Mouse (Mus musculus): ENCODE measurements at regions not wholly inside any gene's neighbourhood (a gene's known extent, or its start where the extent isn't known, plus 50 kb on each side); places are given as distances from the start of the nearest gene placed in this dataset.

DNA sequence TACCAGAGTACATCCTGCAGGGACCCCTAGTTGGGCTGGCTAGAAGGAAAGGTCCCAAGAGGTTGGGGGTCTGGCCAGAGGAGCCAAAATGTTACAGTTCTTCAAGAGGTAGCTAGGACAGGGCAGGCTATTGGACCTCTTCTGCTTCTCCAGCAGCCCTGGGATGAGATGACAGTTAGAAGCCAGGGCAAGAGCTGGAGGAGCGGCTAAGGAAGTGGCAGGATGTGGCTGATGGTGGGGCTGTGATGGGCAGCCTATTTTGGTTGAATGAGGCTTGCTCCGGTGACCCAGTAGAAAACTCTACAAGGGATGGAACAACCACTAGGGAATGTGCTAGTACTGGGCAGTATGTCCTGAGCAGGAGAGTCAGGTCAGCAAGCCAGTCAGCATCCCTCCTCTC lies 82.8 kb downstream of the Ddx11 start:
- in situ Hi-C loops (cut with MboI, MseI) = loop anchor here (5.0 kb wide), 1 partner anchor 54 kb away; no protein-coding TSS in a partner anchor

DNA sequence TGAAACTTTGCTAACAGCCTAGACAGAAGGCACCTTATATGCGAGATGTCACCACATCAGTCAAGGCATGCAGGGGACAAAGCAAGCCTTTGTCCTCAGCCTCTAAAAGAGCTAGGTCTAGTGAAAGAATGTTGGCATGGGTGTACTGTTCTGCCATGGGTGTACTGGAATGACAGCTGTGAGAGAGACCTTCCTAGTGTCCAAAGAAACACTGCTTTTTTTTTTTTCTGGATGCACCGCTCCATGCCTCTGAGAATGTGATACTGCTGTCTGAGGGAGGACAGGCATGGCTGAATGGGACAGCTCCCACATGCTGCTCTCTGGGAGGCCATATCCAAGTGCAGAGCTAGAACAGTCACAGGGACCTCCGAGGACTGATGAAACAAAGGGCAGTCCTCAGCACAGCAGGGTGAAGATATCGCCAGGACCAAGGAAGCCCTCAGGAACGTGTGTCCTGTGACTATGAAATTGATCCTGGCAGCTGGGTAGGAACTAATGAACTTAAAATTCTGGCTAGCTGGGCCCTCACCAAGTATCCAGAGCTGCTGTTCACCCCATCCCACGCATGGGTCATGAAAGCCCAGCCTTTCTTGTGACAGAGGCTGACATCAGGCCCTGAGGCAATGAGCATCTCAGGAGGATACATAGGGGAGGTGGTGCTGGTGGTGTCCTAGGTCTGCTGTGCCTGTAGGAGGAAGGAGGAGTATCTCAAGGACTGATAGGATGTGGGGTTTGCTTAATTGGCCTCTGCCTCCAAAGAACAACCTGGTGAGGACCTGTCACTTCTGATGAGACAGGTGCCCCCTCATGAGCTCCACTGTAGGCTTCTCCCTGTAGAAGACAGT lies 84.6 kb downstream of the Ddx11 start:
- in situ Hi-C loops (cut with MboI, MseI) = loop anchor here (5.0 kb wide), 1 partner anchor 56 kb away; no protein-coding TSS in a partner anchor

DNA sequence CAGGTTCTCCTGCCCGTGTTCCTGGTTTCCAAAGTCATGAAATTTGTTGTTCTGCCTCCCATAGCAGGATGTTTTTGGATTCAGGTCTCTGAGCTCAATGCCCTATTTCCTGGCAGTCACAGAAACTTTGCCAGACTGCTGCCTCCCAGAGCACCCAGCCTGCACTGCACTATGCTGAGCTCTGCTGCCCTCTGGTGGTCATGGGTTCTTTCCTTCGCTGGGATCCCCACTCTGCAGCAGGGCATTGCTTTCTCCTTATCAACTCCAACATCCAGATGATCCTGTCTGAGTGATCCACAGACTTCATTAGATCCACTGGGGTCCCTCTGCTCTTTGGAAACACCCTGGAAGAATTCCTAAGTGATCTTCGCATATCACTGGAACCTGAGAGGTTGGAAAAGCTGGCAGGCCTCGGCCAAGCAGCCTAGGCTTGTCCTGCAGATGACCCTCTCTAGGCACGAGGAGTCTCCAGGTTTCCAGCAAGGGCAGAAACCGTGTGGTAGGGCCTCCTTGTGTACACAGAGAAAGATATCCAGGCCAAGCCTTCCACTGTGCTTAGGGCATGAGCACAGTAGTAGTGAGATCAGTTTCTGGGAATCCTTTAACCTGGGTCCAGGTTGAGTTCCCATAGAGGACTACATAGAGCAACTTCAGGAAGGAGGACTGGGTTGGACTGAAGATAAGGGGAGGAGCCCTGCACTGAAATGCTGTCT lies 85.6 kb downstream of the Ddx11 start:
- in situ Hi-C loops (cut with MboI, MseI) = loop anchor here (5.0 kb wide), 1 partner anchor 57 kb away; no protein-coding TSS in a partner anchor

DNA sequence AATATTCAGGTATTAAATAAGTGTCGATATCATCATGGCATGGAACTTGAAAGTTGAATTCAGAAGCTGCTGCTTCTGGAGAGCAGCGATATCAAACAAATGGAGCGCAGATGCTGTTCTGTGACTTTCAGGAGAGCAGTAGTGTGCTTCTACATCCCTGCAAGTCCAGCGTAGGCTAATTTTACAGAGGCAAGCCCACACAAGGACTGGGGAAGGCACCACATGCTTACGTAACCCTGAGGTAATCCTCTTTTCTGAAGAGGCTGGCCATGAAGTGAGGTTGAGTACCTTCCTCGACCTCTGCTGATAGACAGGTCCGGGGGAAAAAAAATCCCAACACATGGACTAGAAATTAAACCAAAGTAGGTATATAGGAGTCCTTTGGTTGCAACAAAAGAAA lies 88.2 kb downstream of the Ddx11 start:
- in situ Hi-C loops (cut with MboI, MseI) = loop anchor here (5.0 kb wide), 2 partner anchors 174 to 339 kb away; no protein-coding TSS in a partner anchor

DNA sequence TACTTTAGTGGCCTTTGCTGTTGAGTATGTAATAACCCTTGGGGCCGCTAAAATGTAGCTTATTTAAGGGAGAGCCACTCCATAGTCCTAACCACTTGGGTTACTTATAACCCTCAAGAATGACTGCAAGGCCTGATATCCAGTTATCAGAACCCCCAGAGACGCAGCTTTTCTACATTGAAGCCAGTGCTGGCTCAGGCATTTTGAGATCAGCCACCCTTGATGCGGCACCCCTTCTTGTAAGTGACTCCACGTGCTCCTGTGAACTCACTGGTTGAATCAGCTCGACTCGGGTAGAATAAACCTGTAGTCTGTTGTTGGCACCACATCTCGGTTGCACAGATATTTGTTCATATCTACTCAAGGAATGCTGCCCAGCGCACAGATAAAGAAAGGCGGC lies 89.3 kb downstream of the Ddx11 start:
- in situ Hi-C loops (cut with MboI, MseI) = loop anchor here (5.0 kb wide), 2 partner anchors 175 to 340 kb away; no protein-coding TSS in a partner anchor

DNA sequence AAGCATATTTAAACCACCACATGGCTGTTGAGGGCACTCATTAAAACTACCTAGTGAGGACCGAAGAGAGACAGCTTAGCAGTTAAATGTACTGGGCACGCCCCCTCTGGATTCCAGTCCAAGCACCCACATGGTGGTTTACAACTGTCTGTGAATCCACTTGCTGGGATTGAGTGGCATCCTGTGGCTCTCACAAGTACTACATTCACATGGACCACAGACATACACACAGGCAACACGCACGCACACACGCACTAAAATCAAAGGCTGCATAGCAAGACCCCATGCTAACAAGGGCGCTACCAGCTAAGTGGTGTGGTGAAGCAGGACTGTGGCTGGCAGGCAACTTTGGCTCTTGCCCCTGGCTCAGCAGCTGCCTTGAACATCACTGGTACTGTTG lies 95.0 kb downstream of the Ddx11 start:
- in situ Hi-C loops (cut with MboI, MseI) = no loop called here

DNA sequence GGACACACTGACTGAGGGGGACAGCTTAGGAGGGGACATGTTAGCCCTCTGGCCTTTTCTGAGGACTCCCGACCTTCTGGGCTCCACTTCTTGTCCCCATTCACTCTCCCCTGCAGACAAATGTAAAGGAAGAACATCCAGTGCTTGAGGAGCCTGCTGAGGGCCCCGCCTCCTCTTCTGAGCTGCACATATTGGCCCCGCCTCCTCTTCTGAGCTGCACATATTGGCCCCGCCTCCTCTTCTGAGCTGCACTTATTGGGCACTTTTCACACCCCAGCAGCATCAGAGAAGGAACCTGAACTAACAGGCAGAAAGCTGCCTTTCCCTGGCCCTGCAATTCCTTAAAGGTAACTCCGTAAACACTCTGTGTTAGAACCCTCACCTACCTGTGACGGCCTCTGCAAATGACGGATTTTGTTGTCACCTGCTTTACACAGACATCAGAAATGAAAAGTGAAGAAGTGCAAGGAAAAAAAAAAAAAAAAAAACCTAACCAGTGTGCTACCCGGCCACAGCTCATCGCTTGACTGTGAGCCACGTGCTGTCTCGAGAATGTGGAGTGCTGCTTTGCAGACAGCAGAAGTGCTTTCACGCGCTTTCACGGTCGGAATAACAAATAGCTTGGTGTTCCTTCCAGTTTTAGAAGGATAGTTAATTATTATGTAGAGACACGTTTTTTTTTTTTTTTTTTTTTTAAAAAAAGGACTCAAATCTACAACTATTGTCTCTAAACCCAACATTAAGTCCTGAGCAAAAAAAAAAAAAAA lies 96.5 kb downstream of the Ddx11 start:
- in situ Hi-C loops (cut with MboI, MseI) = no loop called here

DNA sequence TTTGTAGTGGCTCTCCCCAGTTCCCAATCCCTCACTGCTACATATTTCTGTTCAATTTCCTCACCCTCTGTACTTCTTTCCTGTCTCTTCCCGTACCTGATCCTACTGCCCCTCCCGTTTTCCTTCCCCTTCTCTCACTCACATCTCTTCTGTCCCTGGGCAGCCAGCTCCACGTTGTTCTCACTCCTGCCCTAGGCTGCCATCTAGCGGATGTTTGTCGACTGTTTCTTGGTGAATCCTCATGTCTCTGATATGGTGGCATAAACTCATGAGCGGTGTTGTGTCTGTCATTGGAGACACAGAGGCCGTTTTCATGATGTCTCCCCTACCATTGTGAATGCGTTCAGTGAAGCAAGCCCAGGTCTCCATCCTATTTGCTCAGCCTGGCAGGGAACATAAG lies 97.9 kb downstream of the Ddx11 start:
- in situ Hi-C loops (cut with MboI, MseI) = no loop called here

DNA sequence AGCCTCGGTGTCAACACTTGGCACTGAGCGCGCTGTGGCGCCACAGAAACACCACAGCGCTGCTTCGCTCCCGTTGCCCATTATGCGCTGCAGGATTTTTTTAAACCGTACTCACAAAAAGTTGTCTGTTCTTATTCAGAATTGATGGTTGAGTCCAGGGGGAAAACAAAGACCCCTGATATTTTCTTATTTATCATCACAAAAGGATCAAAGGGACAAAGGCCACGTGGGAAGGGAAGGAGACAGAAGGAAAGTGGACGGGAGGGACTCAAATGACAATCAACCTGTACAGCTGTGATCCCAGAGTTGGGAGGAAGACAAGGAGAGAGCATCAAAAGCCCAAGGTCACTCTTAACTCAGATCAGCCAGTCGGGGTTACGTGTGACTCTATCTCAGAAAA lies 100.4 kb downstream of the Ddx11 start:
- in situ Hi-C loops (cut with MboI, MseI) = no loop called here

DNA sequence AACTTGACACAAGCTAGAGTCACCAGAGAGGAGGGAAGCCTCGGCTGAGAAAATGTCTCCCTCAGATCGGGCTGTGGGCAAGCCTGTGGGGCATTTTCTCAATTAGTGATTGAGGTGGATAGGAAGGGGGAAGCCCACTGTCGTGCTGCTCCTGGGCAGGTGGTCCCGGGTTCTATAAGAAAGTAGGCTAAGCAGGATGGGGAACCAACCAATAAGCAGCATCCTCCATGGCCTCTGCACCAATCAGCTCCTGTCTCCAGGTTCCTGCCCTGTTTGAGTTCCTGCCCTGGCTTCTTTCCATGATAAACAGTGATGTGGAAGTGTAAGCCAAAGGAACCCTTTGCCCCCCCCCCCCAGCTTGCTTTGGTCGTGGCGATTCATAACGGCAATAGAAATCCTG lies 100.9 kb downstream of the Ddx11 start:
- in situ Hi-C loops (cut with MboI, MseI) = no loop called here

DNA sequence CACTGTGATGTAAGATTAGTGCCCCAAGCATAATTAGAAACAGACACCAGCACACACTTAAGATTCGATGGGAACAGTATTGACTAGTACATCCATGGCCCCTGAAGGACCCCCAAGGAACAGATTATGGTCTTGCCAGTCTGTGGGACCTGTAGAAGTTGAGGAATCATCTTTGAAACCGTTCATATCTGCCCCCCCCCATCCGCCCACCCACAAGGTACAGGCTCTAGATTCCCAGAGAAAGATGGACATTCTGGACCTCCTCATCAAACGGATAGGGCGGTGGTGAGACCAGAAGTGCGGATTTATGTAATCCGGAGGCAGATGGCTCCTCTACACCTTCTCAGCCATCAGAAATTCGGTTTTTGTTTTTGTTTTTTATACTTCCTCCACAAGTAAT lies 109.1 kb downstream of the Ddx11 start:
- in situ Hi-C loops (cut with MboI, MseI) = loop anchor here (10.0 kb wide), 1 partner anchor 222 kb away; no protein-coding TSS in a partner anchor

DNA sequence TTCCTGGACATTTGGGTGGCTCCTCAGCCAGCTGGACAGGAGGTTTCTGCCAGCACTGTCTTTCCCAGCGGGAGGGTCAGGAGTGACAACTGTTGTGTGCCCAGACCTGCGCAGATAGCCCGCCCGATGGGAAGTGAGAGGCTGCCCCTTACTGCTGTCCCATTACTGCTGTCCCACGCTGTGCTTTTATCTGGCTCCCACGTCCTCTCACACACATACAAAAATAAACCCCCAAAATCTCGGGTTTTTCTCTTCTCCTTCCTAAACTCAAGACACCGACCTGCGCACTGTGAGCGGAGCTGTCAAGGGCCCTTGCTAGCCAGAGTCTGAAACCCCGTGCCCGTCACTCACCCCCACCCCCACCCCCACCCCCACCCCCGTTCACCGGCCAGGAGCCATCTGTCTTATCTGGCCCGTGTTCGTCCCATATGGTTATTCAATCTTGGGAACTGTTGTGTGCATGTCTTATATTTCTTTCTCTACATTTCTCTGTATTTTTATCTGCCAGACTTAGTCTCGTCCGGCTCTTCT lies 109.6 kb downstream of the Ddx11 start:
- in situ Hi-C loops (cut with MboI, MseI) = loop anchor here (10.0 kb wide), 1 partner anchor 222 kb away; no protein-coding TSS in a partner anchor

DNA sequence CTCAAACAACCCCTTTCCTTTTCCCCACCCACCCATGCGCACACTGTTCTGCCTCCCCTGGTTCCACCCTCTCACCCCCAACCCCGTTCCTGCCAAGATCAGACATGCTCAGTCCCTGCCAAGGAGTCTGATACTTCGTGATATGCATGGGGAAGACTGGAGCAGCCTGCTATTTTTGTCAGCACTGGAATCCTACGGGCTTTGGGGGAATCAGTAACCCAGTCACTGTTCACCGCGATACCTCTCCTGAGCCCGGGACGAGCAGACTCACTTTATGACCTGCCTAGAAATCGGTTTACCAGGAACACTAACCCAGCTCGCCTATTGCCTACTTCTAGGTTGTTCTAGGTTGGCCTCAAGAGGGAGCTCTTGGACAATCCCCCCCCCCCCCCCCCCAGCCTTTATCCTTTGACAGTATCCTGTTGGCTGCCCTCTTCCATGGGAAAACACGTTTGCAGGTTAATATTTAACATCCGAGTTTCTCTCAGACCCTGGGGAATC lies 110.2 kb downstream of the Ddx11 start:
- in situ Hi-C loops (cut with MboI, MseI) = loop anchor here (10.0 kb wide), 1 partner anchor 221 kb away; no protein-coding TSS in a partner anchor

DNA sequence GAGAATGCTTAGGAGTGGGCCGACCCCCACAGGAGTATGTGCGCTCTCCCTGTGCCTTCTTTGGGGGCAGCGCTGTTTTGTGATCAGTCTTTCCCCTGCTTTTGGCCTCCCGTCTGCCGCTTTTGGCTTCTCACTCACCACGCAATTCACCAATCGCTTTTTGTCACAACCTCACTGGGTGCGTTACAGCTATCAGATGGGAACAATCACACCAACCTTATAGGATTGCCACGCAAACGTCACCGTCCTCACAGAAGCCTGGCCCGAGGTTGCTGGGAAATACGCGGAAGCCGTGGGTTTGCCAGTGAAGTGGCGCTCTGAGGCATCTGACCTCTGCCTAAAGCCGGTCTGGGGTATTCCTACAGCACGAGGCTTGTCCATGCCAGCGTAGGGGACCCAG lies 111.1 kb downstream of the Ddx11 start:
- in situ Hi-C loops (cut with MboI, MseI) = loop anchor here (10.0 kb wide), 1 partner anchor 220 kb away; no protein-coding TSS in a partner anchor

DNA sequence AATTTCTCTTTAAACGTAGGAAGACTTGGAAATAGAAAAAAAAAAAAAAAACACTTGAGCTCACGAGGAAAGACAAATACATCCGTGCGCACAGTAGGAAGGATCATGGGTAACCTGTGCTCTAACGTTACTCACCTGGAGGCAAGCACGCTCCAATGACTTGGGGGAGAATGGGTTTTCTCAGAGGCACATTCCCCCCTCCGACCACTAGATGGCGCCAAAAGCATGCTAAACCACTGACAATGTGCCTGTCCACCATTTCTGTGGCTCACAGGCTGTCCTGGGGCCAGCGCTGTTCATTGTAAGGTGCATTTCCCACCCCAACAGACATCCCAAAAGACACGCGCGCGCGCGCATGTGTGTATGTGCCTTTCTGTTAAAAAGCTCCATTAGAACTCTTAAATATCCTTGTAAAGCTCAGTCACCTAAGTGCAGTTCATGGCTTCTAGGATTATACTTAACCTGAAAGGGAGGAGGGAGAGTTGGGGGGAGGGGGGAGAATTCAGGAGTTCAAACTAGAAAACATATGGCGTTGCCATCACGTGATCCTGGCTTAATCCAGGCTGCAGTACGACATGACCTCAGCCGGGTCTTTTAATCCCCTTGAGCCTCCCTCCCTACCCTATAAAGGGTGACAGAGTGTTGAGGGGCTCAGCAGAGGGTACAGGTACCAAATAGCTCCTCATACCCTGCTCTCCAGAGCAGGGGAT lies 111.9 kb downstream of the Ddx11 start:
- in situ Hi-C loops (cut with MboI, MseI) = loop anchor here (5.0 to 10.0 kb wide), 2 partner anchors 220 to 252 kb away; no protein-coding TSS in a partner anchor

DNA sequence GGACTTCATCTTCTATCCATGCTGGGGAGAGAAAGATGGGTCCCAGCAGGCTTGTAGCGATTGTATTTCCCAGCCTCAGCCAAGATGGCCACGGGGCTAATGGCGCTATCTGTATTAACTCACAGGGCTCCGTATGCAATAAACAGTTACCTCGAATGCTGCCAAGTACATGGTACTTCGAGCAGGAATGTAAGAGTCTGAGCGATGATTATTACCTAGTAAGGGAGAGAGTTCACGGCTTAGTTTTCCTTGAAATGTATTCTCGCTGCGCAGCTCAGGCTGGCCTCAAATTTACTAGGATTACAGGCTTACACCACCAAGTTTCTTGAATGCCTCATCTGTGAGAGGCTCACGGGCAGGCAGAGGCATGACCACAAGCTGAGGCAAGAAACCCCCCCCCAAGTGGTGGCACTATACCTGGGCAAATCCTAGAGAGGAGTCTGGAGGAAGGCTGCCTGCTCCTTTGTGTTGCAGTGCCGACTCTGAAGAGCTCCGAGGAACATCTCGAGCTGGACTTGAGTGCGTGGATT lies 112.6 kb downstream of the Ddx11 start:
- in situ Hi-C loops (cut with MboI, MseI) = loop anchor here (5.0 to 10.0 kb wide), 2 partner anchors 219 to 251 kb away; no protein-coding TSS in a partner anchor

DNA sequence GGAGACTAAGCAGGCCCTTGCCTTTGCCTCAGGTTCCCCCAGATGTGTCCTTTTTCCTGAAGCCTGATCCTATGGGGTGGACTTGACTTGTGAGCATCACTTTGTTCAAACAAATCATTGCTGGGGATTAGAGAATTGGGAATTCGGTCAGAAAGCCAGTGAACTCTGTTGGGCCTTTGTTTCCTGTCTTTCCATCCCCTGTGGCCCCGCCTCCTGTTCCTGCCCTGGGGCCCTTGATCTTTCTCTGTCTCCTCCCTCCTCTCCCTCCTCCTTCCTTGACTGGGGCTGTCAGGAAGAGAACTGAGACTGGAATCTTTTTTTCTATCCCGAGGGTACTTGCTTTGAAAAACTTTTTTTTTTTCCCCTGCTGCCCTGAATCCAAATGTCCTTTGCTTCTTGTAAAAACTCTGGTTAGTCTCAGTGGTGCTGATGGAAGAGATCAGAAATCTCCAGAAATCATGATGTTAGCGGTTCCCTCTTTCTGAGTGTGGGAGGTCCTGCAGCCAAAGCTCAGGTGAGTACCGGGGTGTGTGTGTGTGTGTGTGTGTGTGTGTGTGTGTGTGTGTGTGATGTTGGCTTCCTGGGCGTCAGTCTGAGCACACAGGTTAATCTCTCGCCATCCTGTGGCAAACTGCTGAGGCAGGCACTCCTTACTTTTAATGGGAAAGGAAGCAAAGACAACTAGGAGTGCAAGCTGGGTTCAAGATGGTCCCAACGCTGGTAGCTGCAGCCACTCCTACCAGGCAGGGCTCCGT lies 118.7 kb downstream of the Ddx11 start:
- in situ Hi-C loops (cut with MboI, MseI) = no loop called here

DNA sequence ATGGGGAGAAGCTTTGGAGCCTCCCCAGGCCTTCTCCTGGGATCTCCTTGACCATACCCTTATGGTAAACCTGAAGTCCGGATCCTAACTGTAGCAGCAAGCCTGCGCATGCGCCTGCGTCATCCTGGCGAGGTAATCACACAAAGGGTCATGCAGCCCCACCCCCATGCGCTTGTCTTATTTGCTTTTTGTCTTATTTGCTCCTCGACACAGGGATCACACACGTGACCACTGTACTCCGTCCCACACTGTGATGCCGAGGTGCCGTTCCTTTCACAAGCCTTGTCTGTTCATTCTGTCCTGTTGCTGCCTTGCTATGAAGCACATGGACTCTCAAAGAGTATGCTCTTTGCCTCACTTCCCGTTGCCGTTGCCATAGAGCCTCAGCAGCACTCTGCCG lies 120.9 kb downstream of the Ddx11 start:
- in situ Hi-C loops (cut with MboI, MseI) = no loop called here

DNA sequence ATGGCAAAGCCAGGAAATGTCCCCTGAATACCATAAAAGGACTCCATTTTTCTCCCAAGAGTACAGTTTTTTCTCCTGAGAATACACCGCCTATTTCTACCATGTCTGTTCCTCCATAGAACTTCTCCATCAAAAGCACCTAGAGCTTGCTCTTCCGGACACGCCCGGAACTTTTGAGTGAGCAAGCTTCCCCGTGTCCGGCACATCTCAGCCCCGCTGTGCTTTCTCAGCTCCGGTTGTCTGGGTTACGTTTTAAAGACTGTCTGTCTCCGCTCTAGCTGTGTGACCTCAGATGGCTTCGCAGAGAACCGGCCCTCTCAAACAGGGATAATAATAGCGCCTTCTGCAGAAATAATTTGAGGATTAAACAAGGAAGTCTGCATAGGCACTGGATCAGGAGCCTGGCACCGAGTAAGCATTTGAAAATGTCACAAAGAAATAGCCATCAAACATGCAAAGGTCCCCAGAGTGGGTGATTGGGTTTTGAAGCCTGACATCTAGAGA lies 122.8 kb downstream of the Ddx11 start:
- in situ Hi-C loops (cut with MboI, MseI) = no loop called here
